Mouse (Mus musculus) retina, embryonic 14.5 days (tissue): ENCODE measurements around the gene Mrpl36.
A peak's percentile ranks its signal among the peaks of the same experiment; 100 is the strongest.

Experiments
- DNase-seq: peaks from one replicate; pipeline ENCODE4 v3.0.0-alpha.2; 2015; ENCODE audit warnings: low spot score

Mrpl36 gene

GRCm38 (mm10) chr13:73346743-73347142 lies 18.4 kb downstream of the Mrpl36 start:
- no peak for DNase-seq

GRCm38 (mm10) chr13:73347171-73347570 lies 18.9 kb downstream of the Mrpl36 start:
- DNase-seq = no peak

DNA sequence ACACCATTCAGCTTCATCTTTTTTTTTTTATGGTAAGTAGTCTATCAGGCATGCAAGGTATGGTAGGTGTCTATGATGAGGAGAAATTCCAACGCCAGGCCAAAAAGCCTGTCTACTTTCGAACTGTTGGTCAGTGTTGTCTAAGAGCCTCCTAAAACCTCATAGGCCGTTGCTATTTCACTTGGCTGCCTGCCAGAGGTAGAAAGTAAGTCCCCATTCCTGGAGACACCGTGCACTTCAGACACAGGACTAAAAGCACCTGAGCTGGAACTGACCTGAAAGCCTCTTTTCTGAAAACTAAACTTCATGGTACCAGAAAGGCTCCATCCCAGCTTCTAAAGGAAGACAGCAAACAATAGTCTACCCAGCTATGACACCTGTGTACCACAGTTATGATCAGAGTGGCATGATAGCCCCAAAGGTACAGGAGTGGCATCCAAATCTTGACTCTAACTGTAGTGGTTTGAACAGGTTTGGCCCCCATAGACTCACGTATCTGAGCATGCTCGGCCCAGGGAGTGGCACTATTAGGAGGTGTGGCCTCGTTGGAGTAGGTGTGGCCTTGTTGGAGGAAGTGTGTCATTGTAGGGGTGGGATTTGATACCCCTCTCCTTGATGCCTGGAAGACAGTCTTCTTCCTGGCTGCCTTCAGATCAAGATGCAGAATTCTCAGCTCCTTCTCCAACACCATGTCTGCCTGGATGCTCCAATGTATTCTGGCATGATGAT lies 19.8 kb downstream of the Mrpl36 start:
- no peak for DNase-seq

DNA sequence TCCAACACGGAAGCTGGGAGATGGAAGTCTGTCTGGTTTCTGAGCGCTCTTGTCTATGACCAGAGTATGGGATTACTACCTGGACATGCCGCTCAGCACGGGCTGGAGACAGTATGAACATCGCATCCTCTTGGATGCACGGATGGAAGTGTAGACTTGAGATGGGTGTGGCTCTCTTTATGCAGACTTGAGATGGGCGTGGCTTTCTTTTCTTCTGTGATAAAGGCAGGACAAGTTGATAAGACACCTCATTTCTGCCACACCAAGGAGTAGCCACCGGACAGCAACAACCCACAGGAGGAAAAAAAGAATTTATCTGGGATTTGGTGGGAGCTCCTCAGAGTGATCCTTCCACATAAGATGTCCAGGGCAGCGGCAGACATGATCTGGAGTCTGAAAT lies 22.4 kb downstream of the Mrpl36 start:
- DNase-seq = no peak

DNA sequence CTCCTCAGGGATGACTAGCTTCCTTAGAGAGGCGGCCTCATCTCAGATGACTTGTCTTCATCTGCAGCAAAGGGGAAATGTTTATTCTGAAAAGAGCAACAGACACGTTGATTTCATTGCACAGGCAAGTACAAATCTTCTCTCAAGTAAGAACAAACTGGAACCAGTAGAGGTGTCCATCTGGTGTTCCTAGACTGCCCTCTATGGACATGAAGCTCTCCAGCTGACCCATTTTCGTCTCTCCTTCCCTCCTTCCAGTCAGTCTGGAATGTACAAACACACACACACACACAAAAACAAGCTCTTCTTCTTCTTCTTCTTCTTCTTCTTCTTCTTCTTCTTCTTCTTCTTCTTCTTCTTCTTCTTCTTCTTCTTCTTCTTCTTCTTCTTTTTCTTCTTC lies 23.6 kb downstream of the Mrpl36 start:
- no peak for DNase-seq

GRCm38 (mm10) chr13:73352491-73352890 lies 24.2 kb downstream of the Mrpl36 start:
- DNase-seq = no peak

DNA sequence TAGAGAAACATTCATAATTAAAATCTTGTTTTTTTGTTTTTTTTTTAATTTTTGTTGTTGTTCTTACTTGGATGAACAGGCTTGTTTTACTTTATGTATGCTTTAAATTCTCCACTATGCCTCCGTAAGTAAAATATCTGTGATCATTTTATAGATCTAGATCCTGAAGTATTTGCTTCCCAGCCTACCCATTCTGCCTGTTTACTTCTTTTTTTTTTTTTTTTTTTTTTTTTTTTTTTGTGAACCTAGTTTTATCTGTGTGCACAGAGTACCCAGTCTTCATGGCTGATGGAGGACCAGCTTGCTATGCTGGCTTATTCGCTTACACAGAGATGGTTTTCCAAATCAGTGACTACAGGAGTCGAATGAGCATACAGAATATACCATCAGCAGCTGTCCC lies 28.8 kb downstream of the Mrpl36 start:
- DNase-seq = no peak

DNA sequence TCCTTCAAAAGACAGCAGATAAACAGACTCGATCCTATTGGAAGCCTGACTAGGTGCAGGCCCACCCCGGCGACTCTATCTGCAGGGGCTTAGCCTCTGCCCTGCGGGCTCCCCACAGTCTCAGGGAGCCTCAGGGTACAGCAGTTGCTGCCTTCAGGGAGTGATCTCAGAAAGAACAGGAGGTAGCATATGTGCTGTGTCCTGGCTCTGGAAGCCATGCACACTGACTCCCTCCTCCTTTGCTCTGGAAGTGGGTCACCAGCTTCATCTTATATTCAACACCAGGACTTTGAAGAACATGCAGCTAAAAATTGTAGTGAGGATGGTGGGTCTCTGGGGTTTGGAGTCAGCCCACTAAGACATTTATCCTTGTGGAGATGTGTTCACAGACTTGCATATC lies 45.1 kb downstream of the Mrpl36 start:
- no peak for DNase-seq

DNA sequence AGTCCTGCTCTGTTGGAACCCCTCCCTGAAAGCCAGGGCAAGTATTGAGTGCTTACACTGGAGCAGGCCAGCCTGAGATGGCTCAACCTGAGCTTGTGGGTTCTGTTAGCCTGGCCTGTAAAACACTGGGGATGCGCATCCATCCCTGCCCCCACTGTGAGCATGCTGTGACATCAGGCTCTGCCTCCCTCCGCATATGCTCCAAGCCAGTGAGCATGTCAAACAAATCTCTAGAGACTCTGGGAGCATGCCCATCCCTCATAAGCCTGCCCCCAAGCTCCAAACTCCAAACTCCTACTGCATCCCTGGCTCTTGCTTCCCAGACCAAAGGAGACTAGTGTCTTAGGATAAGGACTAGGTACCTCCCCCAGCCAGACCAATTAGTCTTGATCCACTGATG lies 46.3 kb downstream of the Mrpl36 start:
- peak; percentile 49 for DNase-seq

DNA sequence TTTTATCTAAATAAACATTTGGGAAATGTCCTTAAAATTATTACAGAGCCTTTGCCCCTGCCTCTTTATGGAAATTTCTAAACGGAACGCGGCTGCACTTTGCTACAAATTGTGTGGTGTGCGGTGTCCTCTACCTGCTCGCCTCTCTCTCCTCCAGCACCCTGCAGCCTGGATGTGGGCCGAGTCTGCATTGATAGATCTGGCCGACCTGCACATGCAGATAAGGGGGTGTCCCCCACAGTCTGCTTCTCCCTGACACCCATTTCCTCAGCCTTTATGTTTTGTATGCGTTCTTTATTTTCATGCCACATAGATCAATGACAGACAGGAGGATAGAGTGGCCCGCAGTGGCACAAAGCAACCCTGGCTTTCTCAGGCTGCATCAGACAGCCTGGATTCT lies 49.3 kb downstream of the Mrpl36 start:
- DNase-seq = no peak
